Mouse (Mus musculus) mature B cell (primary cell): ENCODE results near the gene Gpatch8.

Experiments
- in situ Hi-C: fragments of 300-500 bp; cut with MboI; formaldehyde crosslinking; loops from 2 replicates; pipeline ENCODE4 v1.14.3; 2019

The Gpatch8 gene

GRCm38 (mm10) chr11:102434816-102435705 is 121.1 kb downstream of the Gpatch8 start:
- in situ Hi-C loops = loop anchor here (5.0 kb wide), 1 partner anchor 133 kb away; no protein-coding TSS in a partner anchor

DNA sequence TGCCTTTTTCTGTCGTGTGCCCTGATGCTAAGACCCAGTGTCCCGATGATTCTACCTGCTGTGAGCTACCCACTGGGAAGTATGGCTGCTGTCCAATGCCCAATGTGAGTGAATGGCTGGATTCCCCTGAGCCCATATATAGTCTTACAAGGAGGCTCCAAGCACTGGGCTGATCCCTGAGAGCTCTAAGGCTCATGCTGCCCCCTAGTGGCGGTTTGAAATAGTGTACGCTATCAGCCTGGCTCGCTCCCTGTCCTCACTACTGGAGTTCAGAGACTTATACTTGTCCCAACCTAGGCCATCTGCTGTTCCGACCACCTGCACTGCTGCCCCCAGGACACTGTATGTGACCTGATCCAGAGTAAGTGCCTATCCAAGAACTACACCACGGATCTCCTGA is 121.8 kb downstream of the Gpatch8 start:
- in situ Hi-C loops = loop anchor here (5.0 kb wide), 1 partner anchor 132 kb away; no protein-coding TSS in a partner anchor

DNA sequence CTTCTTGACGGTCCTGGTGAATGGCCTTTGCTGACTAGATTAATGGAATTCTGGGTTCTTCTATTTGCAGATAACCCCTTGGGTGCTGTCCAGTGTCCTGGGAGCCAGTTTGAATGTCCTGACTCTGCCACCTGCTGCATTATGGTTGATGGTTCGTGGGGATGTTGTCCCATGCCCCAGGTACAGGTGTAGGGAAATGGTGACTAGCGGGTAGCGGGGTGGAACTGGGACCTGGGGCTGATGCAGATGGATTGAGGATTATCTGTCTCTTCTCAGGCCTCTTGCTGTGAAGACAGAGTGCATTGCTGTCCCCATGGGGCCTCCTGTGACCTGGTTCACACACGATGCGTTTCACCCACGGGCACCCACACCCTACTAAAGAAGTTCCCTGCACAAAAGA is 122.3 kb downstream of the Gpatch8 start:
- in situ Hi-C loops = loop anchor here (5.0 kb wide), 1 partner anchor 132 kb away; no protein-coding TSS in a partner anchor

DNA sequence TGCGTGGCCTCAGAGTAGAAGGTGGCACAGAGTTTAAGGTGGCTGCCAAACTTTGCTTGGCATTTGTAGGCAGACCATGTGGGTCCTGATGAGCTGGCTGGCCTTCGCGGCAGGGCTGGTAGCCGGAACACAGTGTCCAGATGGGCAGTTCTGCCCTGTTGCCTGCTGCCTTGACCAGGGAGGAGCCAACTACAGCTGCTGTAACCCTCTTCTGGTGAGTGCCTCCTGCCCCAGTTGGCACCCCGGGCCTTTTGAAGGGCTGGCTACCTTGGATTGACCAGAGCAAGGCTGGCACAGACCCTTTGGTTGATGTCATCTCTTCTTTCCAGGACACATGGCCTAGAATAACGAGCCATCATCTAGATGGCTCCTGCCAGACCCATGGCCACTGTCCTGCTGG is 123.3 kb downstream of the Gpatch8 start:
- in situ Hi-C loops = loop anchor here (5.0 kb wide), 1 partner anchor 131 kb away; no protein-coding TSS in a partner anchor

DNA sequence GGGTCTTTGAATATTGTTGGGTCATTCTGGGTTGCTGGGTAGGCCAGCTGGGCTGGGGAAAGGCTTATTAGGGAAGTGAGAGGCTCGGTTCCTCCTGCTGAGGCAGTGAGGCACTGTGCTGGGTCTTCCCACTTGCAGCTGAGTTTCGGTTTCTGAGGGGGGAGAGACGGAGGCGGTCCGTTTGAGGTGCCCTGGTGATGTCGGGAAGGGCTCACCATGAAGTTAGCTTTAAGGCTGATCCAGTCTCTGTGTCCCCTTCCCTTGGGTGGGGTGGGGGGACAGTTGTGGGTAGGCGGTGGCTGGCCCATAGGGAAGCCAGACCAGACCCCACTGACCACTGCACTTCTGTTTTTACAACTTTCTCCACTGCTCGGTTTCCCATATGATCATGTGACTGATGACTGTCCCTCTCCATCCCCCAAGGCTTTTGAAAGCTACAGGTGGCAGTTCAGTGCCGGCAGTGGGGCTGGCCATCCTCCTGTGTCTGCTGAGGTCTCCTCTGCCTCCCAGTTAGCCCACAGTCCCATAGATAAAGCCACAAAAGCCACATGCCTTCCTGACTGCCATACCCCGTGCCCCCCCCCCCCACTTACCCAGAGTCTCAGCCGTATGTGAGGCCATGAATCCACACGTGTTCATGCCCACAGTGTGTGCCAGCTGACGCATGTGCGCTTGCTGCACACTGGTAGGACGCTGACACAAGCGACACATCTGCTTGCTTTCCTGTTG is 123.9 kb downstream of the Gpatch8 start:
- in situ Hi-C loops = loop anchor here (5.0 kb wide), 1 partner anchor 130 kb away; no protein-coding TSS in a partner anchor

GRCm38 (mm10) chr11:102431728-102432114 is 124.5 kb downstream of the Gpatch8 start:
- in situ Hi-C loops = loop anchor here (5.0 kb wide), 1 partner anchor 129 kb away; no protein-coding TSS in a partner anchor

DNA sequence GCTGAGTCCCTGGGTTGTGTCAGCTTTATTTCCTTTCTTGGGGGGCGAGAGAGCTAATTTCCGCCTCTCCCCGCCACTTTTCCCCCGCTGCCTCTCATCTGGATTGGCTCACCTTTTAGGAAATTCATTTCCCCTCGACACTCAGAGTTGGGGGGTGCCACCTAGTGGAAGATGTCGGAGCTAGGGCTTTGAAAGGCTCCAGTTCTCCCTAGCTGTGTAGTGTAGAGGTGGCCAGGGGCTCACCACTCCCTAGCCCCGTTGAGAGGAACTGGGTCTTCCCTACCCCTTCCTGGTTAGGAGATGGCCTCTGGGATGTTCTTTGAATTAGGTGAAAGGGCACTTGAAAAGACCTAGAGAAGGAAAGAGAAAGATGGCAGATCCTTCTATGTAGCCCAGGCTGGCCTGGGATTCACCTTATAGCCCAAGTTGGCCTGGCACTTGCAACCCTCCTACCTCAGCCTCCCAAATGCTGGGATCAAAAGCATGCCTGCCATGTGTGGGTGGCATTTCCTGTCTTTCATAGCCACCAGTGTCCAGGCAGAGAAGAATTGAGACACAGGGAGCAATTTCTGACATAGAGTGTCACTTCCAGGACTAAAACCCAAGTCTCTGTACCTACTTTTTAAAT is 125.1 kb downstream of the Gpatch8 start:
- in situ Hi-C loops = loop anchor here (5.0 kb wide), 1 partner anchor 129 kb away; no protein-coding TSS in a partner anchor

- in situ Hi-C loops = loop anchor here (5.0 kb wide), 1 partner anchor 128 kb away; no protein-coding TSS in a partner anchor
Observed at GRCm38 (mm10) chr11:102430121-102431017, 125.8 kb downstream of the Gpatch8 start, which contains the start of gene Grn. Grn (plus strand) TSS chr11:102430315.

- in situ Hi-C loops = no loop called here
Observed at GRCm38 (mm10) chr11:102429551-102429950, 126.6 kb downstream of the Gpatch8 start.

DNA sequence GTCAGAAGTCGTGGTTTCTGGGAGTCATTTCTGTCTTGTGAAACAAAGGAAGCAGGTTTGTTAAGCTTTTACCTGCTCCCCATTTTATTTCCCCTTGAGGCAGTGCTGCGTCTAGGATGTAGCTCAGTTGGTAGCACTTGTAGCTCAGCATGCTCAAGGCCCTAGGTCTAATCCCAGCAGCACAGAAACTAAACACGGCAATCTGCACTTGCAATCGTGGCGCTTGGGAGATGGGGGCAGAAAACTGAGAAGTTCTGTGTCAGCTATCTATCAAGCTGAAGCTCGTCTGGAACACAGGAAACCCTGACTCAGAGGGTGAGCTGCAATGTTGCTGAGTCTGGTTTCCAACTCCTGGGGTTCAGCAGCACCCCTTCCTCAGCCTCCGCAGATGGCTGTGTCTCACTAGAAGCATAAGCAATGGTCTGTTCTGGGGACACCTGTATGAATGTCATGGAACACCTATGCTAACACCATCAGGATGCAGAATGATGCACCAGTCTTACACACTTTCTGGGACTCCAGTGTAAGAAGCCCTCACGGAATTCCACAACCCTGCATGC is 127.1 kb downstream of the Gpatch8 start:
- in situ Hi-C loops = no loop called here
